Mouse (Mus musculus) heart, embryonic 11.5 days (tissue): ENCODE data around the gene Tcp10a. TPM values are rescaled to one million over a fixed set of nuclear protein-coding genes. Genes with fewer than 3 reads are reported as not detected.

Source experiments
- polyA plus RNA-seq: library from polyadenylated mRNA; unstranded; fragments of >200 nt; fragmentation: Nextera tagmentation; extraction: Ambion mirVana; gene quantifications from 2 replicates; pipeline ENCODE4 v1.2.1, GENCODE M21; 2014

Gene Tcp10a
- polyA plus RNA-seq, 1 experiment from 2014 or later, result 0.24 TPM

Other genes with a start within 250 kb of the Tcp10a start
- gene Rps6ka2, start 154.5 kb upstream of the Tcp10a start, polyA plus RNA-seq, result 45.3 and 56.0 TPM in 2 replicates
- gene Ttll2, start 28.1 kb downstream of the Tcp10a start, polyA plus RNA-seq, result not detected in 2 replicates
- not detected in 2 replicates for gene Gm49630, start 47.3 kb downstream of the Tcp10a start, polyA plus RNA-seq
- not detected in 2 replicates for gene Unc93a2, start 60.8 kb downstream of the Tcp10a start, polyA plus RNA-seq